13 mouse cellular contexts compared by ENCODE assay signal in genomic region chr1:54914387-54914786, GRCm38 (mm10). TPM values are rescaled to one million over a fixed set of nuclear protein-coding genes. Genes with fewer than 3 reads are reported as not detected.
DNase-seq lines count a peak whose midpoint lies in the region; ATAC-seq and TF ChIP-seq lines count a peak whose summit lies in the region.
"Had no signal": no experiment of that assay in that cellular context is flagged by ENCODE, and none has a peak within 500 bp of the region (broad histone marks: within the 10 kb centered on the region; RNA-seq: fewer than 3 reads in every experiment).

No protein-coding gene starts in this region.

- 24% methylated on average over 9 of the region's 9 CpGs for WGBS in lung, postnatal 0 days
- WGBS in intestine, postnatal 0 days, result 13% methylated on average over 9 of the region's 9 CpGs

- no peak overlapping the region for H3K9ac ChIP-seq in lung, postnatal 0 days (replicated peaks; ENCODE audit: low read depth)
- no peak overlapping the region for H3K9ac ChIP-seq in intestine, postnatal 0 days (ENCODE audit: low read depth, low read length)

- no peak overlapping the region for H3K4me2 ChIP-seq in lung, postnatal 0 days (replicated peaks; ENCODE audit: low read depth, low read length)
- H3K4me2 ChIP-seq in intestine, postnatal 0 days (replicated peaks; ENCODE audit: low read depth), result peak overlapping the region; percentile 37
- H3K4me2 ChIP-seq: heart, embryonic 11.5 days had no signal

- H3K36me3 ChIP-seq in lung, postnatal 0 days (ENCODE audit: insufficient read depth, low read length), result no peaks in the 10 kb centered on the region
- H3K36me3 ChIP-seq in intestine, postnatal 0 days (ENCODE audit: control insufficient read depth, insufficient read depth), result no peaks in the 10 kb centered on the region

- DNase-seq in lung, postnatal 0 days (ENCODE audit: low spot score), result peak; percentile 47
- no peak for DNase-seq in lung, postnatal 36 days
- peak; percentile 27 for DNase-seq in T-cell, adult 2 months (ENCODE audit: low spot score)
- DNase-seq in naive thymus-derived CD4-positive, alpha-beta T cell, adult 2 months (ENCODE audit: low read depth), result peak; percentile 74
- no peak for DNase-seq in adrenal gland, adult 8-10 months
- DNase-seq in ovary, postnatal 36 days (ENCODE audit: low spot score), result no peak
- DNase-seq in retina, embryonic 14.5 days (ENCODE audit: low spot score), result no peak
- DNase-seq: kidney, adult 18-20 months; layer of hippocampus, postnatal 36 days had no signal

- peaks cover 21% of the 10 kb centered on the region for H3K4me1 ChIP-seq in lung, postnatal 0 days (ENCODE audit: insufficient read depth, low read depth, low read length)
- no peaks in the 10 kb centered on the region; the same call in 1 of the 2 replicates for H3K4me1 ChIP-seq in intestine, postnatal 0 days (replicated peaks; ENCODE audit: control insufficient read depth, insufficient read depth, low read length)

- no peaks in the 10 kb centered on the region for H3K9me3 ChIP-seq in lung, postnatal 0 days (ENCODE audit: low read length)
- no peaks in the 10 kb centered on the region for H3K9me3 ChIP-seq in intestine, postnatal 0 days (ENCODE audit: control insufficient read depth)

- no peak for ATAC-seq in lung, postnatal 0 days
- ATAC-seq in intestine, postnatal 0 days, result no peak
- ATAC-seq: forebrain, embryonic 14.5 days; Patski had no signal

- H3K27ac ChIP-seq in lung, postnatal 0 days (ENCODE audit: low read length), result no peak overlapping the region
- no peak overlapping the region for H3K27ac ChIP-seq in intestine, postnatal 0 days (ENCODE audit: low read depth, low read length)

- TF ChIP-seq CTCF in lung, postnatal 0 days (IDR thresholded peaks at IDR 0.05), result no peak
- no peak for TF ChIP-seq CTCF in intestine, postnatal 0 days (IDR thresholded peaks at IDR 0.05; ENCODE audit: low read depth)

- no peak for TF ChIP-seq EP300 in lung, postnatal 0 days (IDR thresholded peaks at IDR 0.05)

- H3K27me3 ChIP-seq in lung, postnatal 0 days (replicated peaks; ENCODE audit: insufficient read depth, low read length), result no peaks in the 10 kb centered on the region
- H3K27me3 ChIP-seq in intestine, postnatal 0 days (replicated peaks; ENCODE audit: control insufficient read depth, insufficient read depth, low read length), result no peaks in the 10 kb centered on the region
- H3K27me3 ChIP-seq: Patski had no signal

- H3K4me3 ChIP-seq in lung, postnatal 0 days (ENCODE audit: low read depth, low read length), result no peak overlapping the region
- no peak overlapping the region for H3K4me3 ChIP-seq in intestine, postnatal 0 days (ENCODE audit: low read depth, low read length)

RNA-seq across cellular contexts. Expression of gene Ankrd44, which starts 11.8 kb away (rescaled TPM):
- 16.5 and 17.8 TPM in 2 replicates for polyA plus RNA-seq in lung, postnatal 0 days (2015; fragmentation: Nextera tagmentation; extraction: Ambion mirVana)
- 5.5 and 7.0 TPM in 2 replicates for polyA plus RNA-seq in intestine, postnatal 0 days (2015; fragmentation: Nextera tagmentation; extraction: Ambion mirVana)
- total RNA-seq in adrenal gland, adult 8-10 months (2022), result 10 to 100 TPM; 11.6 to 30.3 (median 23.4) TPM

Comparison
In these comparisons a context has a peak if more than half of its experiments do, and no peak if none do; other contexts are left out.
1. DNase-seq: peak in lung, postnatal 0 days (single experiment), T-cell, adult 2 months (single experiment) and naive thymus-derived CD4-positive, alpha-beta T cell, adult 2 months (single experiment); none in lung, postnatal 36 days (single experiment), adrenal gland, adult 8-10 months (single experiment), ovary, postnatal 36 days (single experiment) and retina, embryonic 14.5 days (single experiment).